Mouse (Mus musculus): ENCODE results near the gene Tmem150c. TPM values are rescaled to one million over a fixed set of nuclear protein-coding genes. Genes with fewer than 3 reads are reported as not detected.

Gene Tmem150c
- total RNA-seq, 2 experiments from 2014 or later = 69.3 to 71.7 TPM

DNA sequence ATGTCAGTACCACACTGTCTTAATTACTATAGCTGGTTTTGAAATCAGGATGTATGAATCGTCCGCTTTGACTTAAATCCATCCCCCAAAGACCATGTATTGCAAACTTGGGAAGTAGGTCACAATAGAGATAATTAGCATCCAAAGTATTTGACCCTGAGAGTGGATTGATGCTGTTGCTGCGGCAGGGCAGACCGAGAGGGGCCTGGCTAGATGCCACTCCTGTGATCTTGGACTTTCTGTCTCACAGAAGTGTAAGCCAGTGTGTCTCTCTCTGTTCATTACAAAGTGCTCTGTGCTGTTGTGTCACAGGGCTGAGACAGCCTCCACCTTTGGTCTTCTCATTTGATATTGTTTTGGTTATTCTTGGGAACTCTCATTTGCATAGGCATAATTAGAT lies 12.5 kb upstream of the Tmem150c start:
- DNase-seq (ENCODE audit: low spot score in 2 of 2) = no peak

GRCm38 (mm10) chr5:100166591-100167491 lies 7.2 kb upstream of the Tmem150c start:
- DNase-seq (ENCODE audit: low spot score in 2 of 2) = no peak

- DNase-seq (ENCODE audit: low spot score in 2 of 2) = no peak
Measured at GRCm38 (mm10) chr5:100163368-100163767, 3.8 kb upstream of the Tmem150c start.

DNA sequence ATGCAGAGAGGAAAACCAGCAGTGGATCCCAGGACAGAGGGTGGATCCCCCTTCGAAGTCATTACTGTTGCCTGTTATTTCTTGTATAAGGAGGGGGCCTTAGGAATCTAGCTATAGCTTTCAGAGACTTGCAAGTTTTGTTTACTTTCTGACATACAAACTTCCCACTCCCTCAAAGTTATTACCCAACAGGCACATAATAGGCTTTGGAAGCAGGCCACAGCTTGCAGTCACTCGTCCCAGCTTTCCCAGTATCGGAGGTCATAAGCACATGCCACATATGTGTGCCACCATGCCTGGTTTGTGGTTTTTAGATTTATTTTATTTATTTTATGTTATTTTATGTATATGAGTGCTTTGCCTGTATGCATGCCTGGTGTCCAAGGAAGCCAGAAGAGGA lies 3.2 kb upstream of the Tmem150c start:
- no peak for DNase-seq (ENCODE audit: low spot score in 2 of 2)

GRCm38 (mm10) chr5:100162053-100162452 lies 2.4 kb upstream of the Tmem150c start:
- DNase-seq (ENCODE audit: low spot score in 2 of 2) = no peak

- peak; percentile 33 to 36 for DNase-seq (ENCODE audit: low spot score in 2 of 2)
Measured at GRCm38 (mm10) chr5:100158791-100159637, 594 bp downstream of the Tmem150c start.

DNA sequence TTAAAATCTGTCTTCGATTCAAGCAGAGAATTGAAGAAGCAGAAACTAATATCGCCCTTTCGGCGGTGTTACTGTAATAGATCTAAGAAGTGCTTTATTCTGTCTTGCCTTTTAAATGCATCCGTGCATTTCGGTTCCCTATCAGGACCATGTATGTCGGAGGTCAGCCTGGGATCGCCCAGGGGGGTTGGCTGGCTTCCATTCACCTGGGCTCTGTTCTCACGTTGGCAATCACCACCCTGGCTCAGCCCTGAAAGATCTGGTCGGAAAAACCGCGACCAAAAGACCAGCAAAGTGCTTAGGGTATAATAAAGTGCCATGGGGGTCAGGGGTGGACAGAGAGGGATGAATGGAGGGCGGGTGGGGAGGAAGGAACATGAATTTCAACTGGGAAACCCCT lies 1.3 kb downstream of the Tmem150c start:
- DNase-seq (ENCODE audit: low spot score in 2 of 2) = no peak

- DNase-seq (ENCODE audit: low spot score in 2 of 2) = no peak
Measured at GRCm38 (mm10) chr5:100155646-100156045, 4.0 kb downstream of the Tmem150c start.

DNA sequence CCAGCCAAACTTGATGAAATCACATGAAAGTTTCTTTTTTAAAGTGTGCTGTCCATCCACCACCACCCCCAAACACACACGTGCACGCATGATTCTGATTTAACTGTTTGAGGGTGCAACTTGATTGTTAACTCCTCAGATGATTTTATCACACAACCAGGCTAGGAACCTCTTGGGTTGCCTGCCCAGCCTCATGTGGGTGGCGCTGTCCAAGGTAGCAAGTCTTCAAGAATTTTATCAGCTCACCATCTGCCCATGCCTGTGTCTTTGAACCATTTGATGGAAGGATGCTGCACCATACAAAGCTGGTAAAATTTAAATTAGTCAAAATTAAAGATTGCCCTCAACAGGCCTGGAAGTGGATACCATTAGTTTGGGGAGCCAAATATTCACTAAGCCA lies 9.6 kb downstream of the Tmem150c start:
- DNase-seq (ENCODE audit: low spot score in 2 of 2) = no peak

GRCm38 (mm10) chr5:100144836-100145235 lies 14.8 kb downstream of the Tmem150c start:
- DNase-seq (ENCODE audit: low spot score in 2 of 2) = no peak

DNA sequence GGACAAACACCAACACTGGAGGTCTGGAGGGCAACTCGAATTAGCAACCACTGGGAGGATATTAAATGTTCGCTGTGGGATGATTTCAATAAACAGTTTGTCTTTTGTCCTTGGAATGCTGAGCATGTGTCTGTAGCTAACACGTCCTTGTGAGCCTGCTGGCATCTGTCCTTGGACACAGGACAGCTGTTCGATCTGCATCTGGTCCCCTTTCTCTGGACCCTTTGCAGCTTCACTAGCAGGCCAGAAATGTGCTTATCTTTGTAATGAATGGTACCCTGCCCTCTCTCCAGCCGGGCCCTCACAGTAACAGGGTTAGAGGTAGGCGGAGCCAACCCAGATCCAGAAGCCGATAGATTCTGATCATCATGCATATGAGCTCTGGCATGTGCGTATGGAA lies 32.3 kb downstream of the Tmem150c start:
- peak in 1 of 2 experiments; percentile 25 for DNase-seq (ENCODE audit: low spot score in 2 of 2)

DNA sequence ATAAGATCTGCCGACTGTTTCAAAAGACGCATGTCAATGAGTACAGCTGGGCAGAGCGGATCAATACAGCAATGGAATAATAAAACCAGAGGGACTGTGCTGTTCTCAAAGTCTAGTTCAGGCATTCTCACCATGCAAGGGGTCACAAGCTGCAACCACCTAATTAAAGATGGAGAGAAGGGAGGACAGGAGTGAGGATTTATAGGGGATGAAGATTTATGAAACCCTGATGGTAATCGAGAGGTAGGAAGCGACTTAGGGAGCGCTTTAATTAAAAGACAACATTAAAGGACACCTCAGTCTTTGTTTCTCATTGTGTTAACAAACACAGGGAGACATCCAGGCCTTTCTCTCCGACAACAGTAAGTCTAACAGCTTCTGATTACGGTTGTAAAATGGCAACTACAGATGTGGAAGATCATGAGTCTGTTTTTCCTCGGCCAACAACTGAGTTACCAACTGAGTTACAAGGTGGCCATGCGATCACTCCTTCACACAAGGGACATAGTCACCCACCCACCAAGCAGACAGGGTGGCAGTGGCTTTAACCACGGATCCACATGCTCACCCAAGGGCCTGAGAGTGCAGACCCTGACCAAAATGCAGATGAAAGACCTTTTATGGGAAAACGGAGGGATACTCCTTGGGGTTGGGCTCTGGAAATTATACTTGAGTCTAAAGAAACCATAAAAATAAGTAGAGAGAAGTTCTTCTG lies 34.0 kb downstream of the Tmem150c start:
- no peak for DNase-seq (ENCODE audit: low spot score in 2 of 2)

DNA sequence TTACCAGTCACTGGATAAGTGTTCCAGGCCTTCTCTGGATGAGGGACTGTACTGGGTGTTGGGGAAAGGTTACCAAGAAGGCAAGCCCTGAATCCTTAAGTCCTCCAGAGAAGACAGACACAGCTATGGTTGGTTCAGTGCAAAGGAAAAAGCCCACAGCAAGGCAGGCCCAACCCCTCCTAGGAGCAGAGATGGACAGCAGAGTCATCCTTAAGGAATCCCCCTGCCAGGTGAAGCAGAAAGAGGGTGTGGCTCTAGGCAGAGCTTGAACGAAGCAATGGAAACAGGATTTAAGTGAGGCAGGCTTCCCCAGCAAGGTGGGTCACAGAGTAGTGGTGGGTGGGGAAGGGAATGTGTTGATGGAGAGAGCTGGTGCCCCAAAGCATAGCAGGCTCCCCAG lies 35.1 kb downstream of the Tmem150c start:
- DNase-seq (ENCODE audit: low spot score in 2 of 2) = no peak

DNA sequence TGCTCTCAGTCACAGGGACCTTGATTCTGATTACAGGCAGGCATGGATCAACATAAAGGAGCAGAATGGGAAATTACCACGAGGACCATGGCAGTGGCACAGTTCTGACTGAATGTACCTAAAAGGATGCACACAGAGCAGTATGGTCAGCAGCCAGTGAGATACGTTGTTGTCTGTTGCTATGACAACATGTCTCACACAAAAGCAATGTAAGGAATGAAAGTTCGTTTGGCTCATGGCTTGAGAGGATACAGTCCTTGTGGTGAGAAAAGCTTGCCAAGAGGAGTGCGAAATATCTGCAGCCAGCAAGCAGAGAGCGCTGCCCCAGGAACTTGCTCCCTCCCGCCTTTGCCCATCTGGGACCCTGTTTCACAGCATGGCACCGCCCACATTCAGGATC lies 36.3 kb downstream of the Tmem150c start:
- DNase-seq (ENCODE audit: low spot score in 2 of 2) = no peak

- no peak for DNase-seq (ENCODE audit: low spot score in 2 of 2)
Measured at GRCm38 (mm10) chr5:100121170-100121569, 38.4 kb downstream of the Tmem150c start.

- DNase-seq (ENCODE audit: low spot score in 2 of 2) = no peak
Measured at GRCm38 (mm10) chr5:100120711-100121141, 38.9 kb downstream of the Tmem150c start.

DNA sequence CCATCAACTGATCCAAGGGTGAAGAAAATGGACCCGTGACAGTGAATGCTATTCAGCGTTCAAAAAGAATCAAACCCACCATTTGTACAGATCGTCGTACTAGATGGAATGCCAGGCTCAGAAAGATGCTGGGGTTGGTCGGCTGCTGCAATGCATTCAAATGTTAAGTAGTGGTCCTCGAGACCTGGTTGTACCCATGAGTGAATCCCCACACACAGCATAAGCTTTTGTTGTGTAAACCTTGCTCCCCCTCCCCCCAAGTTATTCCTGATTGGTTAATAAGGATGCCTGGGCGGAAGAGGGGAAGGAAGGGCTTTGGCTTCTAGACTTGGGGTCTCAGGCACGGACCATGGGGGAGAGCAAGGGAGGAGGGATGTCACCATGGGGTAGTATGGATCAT lies 40.3 kb downstream of the Tmem150c start:
- DNase-seq (ENCODE audit: low spot score in 2 of 2) = no peak

DNA sequence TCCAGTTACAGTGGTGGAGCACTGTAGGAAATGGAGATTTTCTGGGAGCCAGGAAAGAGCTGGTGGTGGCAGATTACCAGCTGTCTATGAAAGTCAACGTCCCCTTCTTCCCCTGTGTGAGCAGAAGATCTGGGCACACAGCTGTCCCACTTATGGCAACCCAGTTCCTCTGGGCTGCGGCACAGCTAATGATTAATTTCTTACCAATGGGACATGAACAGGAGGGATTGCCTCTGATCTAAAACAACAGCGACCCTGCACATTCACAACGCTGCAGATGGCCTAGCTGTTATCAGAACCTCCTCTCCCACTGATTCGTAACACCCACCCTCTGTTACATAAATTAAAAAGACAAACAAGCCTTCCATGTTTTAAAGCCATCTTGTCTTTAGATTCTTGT lies 46.2 kb downstream of the Tmem150c start:
- peak in 1 of 2 experiments; percentile 49 for DNase-seq (ENCODE audit: low spot score in 2 of 2)

DNA sequence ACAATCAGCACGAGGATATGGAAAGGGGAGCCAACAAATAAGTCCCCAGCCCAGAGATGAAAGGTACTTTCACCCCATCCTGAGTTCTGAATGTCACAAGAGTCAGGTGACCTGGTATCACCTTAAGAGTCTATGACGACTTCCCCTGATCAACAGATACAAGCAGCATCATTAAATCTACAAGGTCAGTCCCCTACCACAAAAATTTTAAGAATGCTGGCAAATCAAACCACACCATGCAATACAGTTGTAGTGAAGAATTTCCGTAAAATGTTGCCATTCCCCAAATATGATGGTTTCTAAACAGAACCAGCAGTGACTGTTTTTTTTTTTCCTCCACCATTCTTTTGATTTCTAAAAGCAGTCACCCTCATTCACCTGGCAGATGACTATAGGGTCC lies 49.0 kb downstream of the Tmem150c start:
- DNase-seq (ENCODE audit: low spot score in 2 of 2) = no peak

DNA sequence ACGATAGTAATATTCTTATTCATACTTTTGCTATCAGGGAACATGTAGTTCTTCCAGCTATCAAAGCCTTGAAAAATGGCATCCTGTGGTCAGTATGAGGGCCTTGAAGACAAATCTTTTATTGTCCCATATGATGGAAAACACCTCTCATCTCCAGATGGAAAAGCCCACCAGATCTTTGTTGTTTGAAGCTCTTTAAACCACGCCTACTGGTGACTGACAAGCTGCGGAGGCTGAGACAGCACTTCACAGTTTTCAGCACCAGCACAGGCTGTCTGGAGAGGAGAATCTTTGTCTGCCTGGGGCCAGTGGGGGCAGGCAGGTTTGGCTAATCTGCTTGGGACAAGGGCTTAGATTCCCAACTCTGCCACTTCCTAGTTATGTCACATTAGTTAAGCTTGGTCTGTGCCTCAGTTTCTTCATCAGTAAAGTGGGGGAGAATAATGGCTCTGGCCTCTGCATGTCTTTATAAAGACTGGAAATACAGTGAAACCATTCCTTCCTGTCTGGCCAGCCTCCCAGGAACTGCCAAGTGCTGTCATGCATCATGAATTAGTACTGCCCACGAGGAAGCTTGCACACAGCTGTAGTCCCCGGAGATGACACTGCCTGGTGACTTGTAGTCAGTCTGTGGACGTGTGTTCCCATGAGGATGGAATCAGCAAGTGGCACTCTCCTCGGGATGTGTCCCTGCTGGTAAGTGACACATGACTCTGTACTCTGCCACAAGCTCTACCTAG lies 49.9 kb downstream of the Tmem150c start:
- peak in 1 of 2 experiments; percentile 36 for DNase-seq (ENCODE audit: low spot score in 2 of 2)

DNA sequence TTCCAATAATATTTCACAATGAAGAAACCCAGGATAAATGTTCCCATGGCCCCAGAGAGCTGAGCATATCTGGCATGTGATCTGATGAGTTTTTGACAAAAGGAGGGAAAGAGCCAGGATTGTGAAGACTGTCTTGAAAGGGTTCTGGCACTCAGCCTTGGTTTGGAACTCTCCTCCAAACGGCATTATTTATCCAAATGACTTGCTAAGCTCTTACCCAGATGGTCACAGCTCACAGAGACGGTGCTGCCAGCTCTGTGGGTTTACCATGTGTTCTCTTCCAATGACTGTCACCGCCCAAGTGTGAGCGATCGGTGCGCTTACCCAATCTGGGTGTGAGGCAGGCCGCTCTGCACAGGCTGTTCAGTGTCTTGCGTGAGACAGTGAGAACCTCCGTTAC lies 50.7 kb downstream of the Tmem150c start:
- peak; percentile 75 to 95 for DNase-seq (ENCODE audit: low spot score in 2 of 2)

All from layer of hippocampus, postnatal 14 days (tissue).